22 mouse cellular contexts compared by ENCODE assay signal in genomic region chr14:106265290-106265689, GRCm38 (mm10).
DNase-seq lines count a peak whose midpoint lies in the region; ATAC-seq and TF ChIP-seq lines count a peak whose summit lies in the region.
"Had no signal": no experiment of that assay in that cellular context is flagged by ENCODE, and none has a peak within 500 bp of the region (broad histone marks: within the 10 kb centered on the region; RNA-seq: fewer than 3 reads in every experiment).

No protein-coding gene starts in this region.

- no peak for TF ChIP-seq POLR2A in liver, adult 2 months (IDR thresholded peaks at IDR 0.05; ENCODE audit: extremely low read depth, insufficient read depth, low read length)

- no peaks in the 10 kb centered on the region for H3K4me1 ChIP-seq in liver, adult 2 months (ENCODE audit: control insufficient read depth, insufficient read depth, low read length)
- no peaks in the 10 kb centered on the region for H3K4me1 ChIP-seq in liver, embryonic 12.5 days
- H3K4me1 ChIP-seq in lung, postnatal 0 days (ENCODE audit: insufficient read depth, low read depth, low read length) = no peaks in the 10 kb centered on the region

- TF ChIP-seq EP300 in lung, postnatal 0 days (IDR thresholded peaks at IDR 0.05) = no peak

- no peaks in the 10 kb centered on the region for H3K9me3 ChIP-seq in liver, embryonic 12.5 days (replicated peaks)
- H3K9me3 ChIP-seq in lung, postnatal 0 days (ENCODE audit: low read length) = no peaks in the 10 kb centered on the region

- H3K4me2 ChIP-seq in liver, embryonic 12.5 days = no peak overlapping the region
- no peak overlapping the region for H3K4me2 ChIP-seq in lung, postnatal 0 days (replicated peaks; ENCODE audit: low read depth, low read length)

- peak; percentile 3 for DNase-seq in gastrocnemius, adult 18-20 months (ENCODE audit: low spot score)
- DNase-seq in gastrocnemius, postnatal 36 days = no peak
- DNase-seq in liver, adult 2 months (ENCODE audit: extremely low read depth, low read depth, low spot score) = peak; percentile 15
- DNase-seq in lung, postnatal 0 days (ENCODE audit: low spot score) = peak; percentile 11
- no peak for DNase-seq in lung, postnatal 4 days
- no peak for DNase-seq in Patski (ENCODE audit: low read depth, low spot score)
- DNase-seq in cerebellum, adult 11 months = no peak
- DNase-seq: adrenal gland, adult 2 months; adrenal gland, adult 8-10 months; adrenal gland, postnatal 10 days; adrenal gland, postnatal 14 days; adrenal gland, postnatal 25 days; adrenal gland, postnatal 36 days; B cell, adult 2 months; cerebellum, adult 11-12 months; cerebellum, adult 18-20 months; cerebellum, adult 2 months had no signal

- CTCF ChIA-PET in Patski (lab: Charles Lee) = no interaction called here

- WGBS in liver, adult 2 months = 79% methylated on average over 3 of the region's 3 CpGs
- 67% methylated on average over 3 of the region's 3 CpGs for WGBS in liver, embryonic 12.5 days (ENCODE audit: insufficient replicate concordance)
- 83% methylated on average over 3 of the region's 3 CpGs for WGBS in lung, postnatal 0 days

- no peak for TF ChIP-seq CTCF in liver, adult 2 months (IDR thresholded peaks at IDR 0.05; ENCODE audit: low read depth, low read length)
- TF ChIP-seq CTCF in lung, postnatal 0 days (IDR thresholded peaks at IDR 0.05) = no peak
- no peak for TF ChIP-seq CTCF in Patski (IDR thresholded peaks at IDR 0.05)

- H3K9ac ChIP-seq in liver, adult 2 months (ENCODE audit: low read depth, low read length) = no peak overlapping the region
- no peak overlapping the region for H3K9ac ChIP-seq in liver, embryonic 12.5 days
- no peak overlapping the region for H3K9ac ChIP-seq in lung, postnatal 0 days (replicated peaks; ENCODE audit: low read depth)

- H3K79me2 ChIP-seq in liver, adult 2 months (ENCODE audit: control insufficient read depth, insufficient read depth, low read length) = no peaks in the 10 kb centered on the region

- H3K27me3 ChIP-seq in liver, adult 2 months (ENCODE audit: control insufficient read depth, insufficient read depth, low read length) = no peaks in the 10 kb centered on the region
- H3K27me3 ChIP-seq in liver, embryonic 12.5 days (replicated peaks) = no peaks in the 10 kb centered on the region
- H3K27me3 ChIP-seq in lung, postnatal 0 days (replicated peaks; ENCODE audit: insufficient read depth, low read length) = no peaks in the 10 kb centered on the region
- no peaks in the 10 kb centered on the region for H3K27me3 ChIP-seq in Patski
- H3K27me3 ChIP-seq: CH12.LX had no signal

- in situ Hi-C loops in Patski (cut with MboI; ENCODE audit: low pct_unique_long_range_greater_than_20kb) = no loop called here

- no peak for ATAC-seq in liver, embryonic 12.5 days
- no peak for ATAC-seq in lung, postnatal 0 days
- peak; percentile 96 for ATAC-seq in Patski
- ATAC-seq: activated CD4-positive, CD25-positive, alpha-beta regulatory T cell, adult 4 months; CD4-positive, CD25-positive, alpha-beta regulatory T cell, adult 4 months had no signal

- POLR2A ChIA-PET in Patski (lab: Charles Lee) = no interaction called here

- no peak overlapping the region for H3K27ac ChIP-seq in liver, adult 2 months (replicated peaks; ENCODE audit: insufficient read depth, low read depth, low read length)
- no peak overlapping the region for H3K27ac ChIP-seq in liver, embryonic 12.5 days
- H3K27ac ChIP-seq in lung, postnatal 0 days (ENCODE audit: low read length) = no peak overlapping the region

- intact Hi-C loops in gastrocnemius, postnatal 36 days (cut with DNase I) = no loop called here

- no peaks in the 10 kb centered on the region for H3K36me3 ChIP-seq in liver, adult 2 months (ENCODE audit: control insufficient read depth, insufficient read depth, low read length)
- no peaks in the 10 kb centered on the region for H3K36me3 ChIP-seq in liver, embryonic 12.5 days
- H3K36me3 ChIP-seq in lung, postnatal 0 days (ENCODE audit: insufficient read depth, low read length) = no peaks in the 10 kb centered on the region
- H3K36me3 ChIP-seq: G1E had no signal

- H3K4me3 ChIP-seq in liver, adult 2 months (ENCODE audit: insufficient read depth, low read depth, low read length) = no peak overlapping the region
- H3K4me3 ChIP-seq in liver, embryonic 12.5 days = no peak overlapping the region
- H3K4me3 ChIP-seq in lung, postnatal 0 days (ENCODE audit: low read depth, low read length) = no peak overlapping the region

Comparison
In these comparisons a context has a peak if more than half of its experiments do, and no peak if none do; other contexts are left out.
1. DNase-seq: peak in gastrocnemius, adult 18-20 months (single experiment), liver, adult 2 months (single experiment) and lung, postnatal 0 days (single experiment); none in gastrocnemius, postnatal 36 days (0 of 2), lung, postnatal 4 days (0 of 2), Patski (single experiment) and cerebellum, adult 11 months (single experiment).